Mouse (Mus musculus): ENCODE measurements around the gene Hdac4. TPM values are rescaled to one million over a fixed set of nuclear protein-coding genes. Genes with fewer than 3 reads are reported as not detected.

Hdac4 gene
- polyA plus RNA-seq (2015; fragmentation: Nextera tagmentation; extraction: Ambion mirVana) = 3.0 and 3.8 TPM in 2 replicates

DNA sequence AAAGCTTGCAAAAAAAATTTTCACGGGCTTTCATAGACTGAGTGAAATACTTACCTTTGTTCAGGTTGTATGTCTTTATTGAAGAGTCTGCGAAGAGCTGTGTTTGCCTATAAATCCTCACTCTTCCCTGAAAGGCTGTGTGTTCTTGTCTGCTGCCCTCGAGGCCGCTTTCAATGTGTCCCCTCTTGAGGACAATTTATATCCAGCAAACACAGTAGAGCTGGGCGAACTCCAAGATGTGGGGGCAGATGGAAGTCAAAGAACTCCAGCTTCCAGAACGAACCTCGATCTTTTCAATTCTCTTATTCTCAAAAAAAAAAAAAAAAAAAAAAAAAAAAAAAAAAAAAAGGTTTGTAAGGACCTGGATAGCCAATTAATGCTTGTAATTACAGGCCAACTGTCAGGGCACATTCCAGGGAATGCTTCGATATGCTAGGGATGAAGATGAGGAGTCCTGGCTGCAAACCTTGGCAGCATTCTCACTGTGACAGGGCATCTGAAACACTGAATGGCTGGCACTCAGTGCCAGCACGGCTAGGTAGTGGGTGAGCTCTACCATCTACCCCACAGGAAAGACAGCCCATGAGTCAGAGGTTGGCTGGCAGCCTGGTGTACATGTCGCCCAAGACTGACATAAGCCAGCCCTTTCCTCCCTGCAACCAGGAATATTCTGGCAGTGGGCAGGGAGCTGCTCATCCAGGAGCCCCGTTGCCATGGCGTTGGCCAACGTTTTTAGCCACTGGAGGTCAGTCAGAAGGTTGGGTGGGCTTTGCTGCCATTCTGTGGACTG lies at the start of gene Hdac4:
Gene Hdac4 (minus strand): TSS at position 340 of the 790 bp plus-strand sequence.
- WGBS (ENCODE audit: insufficient replicate concordance) = 69% methylated on average over 13 of the region's 13 CpGs
- Histone ChIP-seq H3K4me3 (ENCODE audit: low read depth, low read length) (no peak within 1 kb of the TSS), H3K9ac (replicated peaks) (no peak within 1 kb of the TSS), H3K4me2 (ENCODE audit: low read depth, low read length) (no peak within 1 kb of the TSS), H3K27me3 (ENCODE audit: insufficient read depth, low read length) (no peaks in the 10 kb centered on the region), H3K27ac (ENCODE audit: low read depth) (no peak within 1 kb of the TSS), H3K4me1 (ENCODE audit: insufficient read depth) (no peaks in the 10 kb centered on the region), H3K9me3 (ENCODE audit: low read length) (no peaks in the 10 kb centered on the region), H3K36me3 (replicated peaks; ENCODE audit: insufficient read depth, low read length) (no peaks in the 10 kb centered on the region)
- no peak for TF ChIP-seq EP300 (IDR thresholded peaks at IDR 0.05; ENCODE audit: low read depth)
- TF ChIP-seq CTCF (IDR thresholded peaks at IDR 0.05; ENCODE audit: low read depth) = no peak
- ATAC-seq = no peak
- no peak for DNase-seq

DNA sequence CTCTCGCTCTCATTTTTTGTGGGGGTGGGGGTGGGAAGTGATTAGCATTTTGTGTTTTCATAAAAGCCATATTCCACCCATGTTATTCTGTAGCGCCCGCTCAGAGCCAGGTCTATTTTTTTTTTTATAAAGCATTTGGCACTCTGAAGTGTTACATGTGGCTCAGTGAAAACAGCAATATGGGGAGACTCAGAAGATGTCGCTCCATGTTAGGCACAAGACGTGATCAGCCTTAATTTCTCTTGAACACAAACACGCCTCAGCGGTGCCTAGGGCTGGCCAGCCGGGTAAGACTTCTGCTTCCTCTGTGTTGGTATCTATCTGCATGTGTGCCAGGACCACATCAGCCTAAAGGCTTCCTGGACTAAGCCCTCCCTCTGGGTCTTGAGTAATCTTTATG lies 48.0 kb upstream of the Hdac4 start:
- no peaks in the 10 kb centered on the region for H3K9me3 ChIP-seq (ENCODE audit: low read length)
- ATAC-seq (no peak), DNase-seq (no peak)
- H3K4me3 ChIP-seq (ENCODE audit: low read depth, low read length) = no peak overlapping the region
- H3K27me3 ChIP-seq (ENCODE audit: insufficient read depth, low read length) = no peaks in the 10 kb centered on the region
- no peak overlapping the region for H3K9ac ChIP-seq (replicated peaks)
- no peak overlapping the region for H3K4me2 ChIP-seq (ENCODE audit: low read depth, low read length)
- no peak overlapping the region for H3K27ac ChIP-seq (ENCODE audit: low read depth)
- WGBS (ENCODE audit: insufficient replicate concordance) = 84% methylated on average over 8 of the region's 8 CpGs
- TF ChIP-seq CTCF (IDR thresholded peaks at IDR 0.05; ENCODE audit: low read depth) (no peak), EP300 (IDR thresholded peaks at IDR 0.05; ENCODE audit: low read depth) (no peak)
- no peaks in the 10 kb centered on the region for H3K4me1 ChIP-seq (ENCODE audit: insufficient read depth)
- H3K36me3 ChIP-seq (replicated peaks; ENCODE audit: insufficient read depth, low read length) = no peaks in the 10 kb centered on the region

DNA sequence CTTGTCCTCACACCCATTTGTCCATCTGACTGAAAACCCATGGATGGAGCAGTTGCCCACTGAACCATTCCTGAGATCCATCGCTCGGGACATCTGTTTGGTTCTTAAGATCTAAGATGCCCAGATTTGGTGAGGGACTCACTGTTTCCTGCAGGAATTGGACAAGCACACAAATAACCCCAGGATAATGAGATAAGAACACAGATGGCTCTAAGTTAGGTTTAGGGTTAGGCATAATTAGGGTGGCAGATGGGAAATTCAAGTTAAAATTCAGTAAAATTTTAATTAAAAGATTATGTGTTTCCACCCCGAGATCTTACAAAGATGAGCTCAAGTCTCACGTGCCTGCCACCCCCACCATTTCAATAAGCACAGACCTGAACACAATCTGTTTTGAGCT lies 44.6 kb upstream of the Hdac4 start:
- H3K27me3 ChIP-seq (ENCODE audit: insufficient read depth, low read length) = no peaks in the 10 kb centered on the region
- no peaks in the 10 kb centered on the region for H3K9me3 ChIP-seq (ENCODE audit: low read length)
- DNase-seq = no peak
- no peaks in the 10 kb centered on the region for H3K36me3 ChIP-seq (replicated peaks; ENCODE audit: insufficient read depth, low read length)
- no peak overlapping the region for H3K4me3 ChIP-seq (ENCODE audit: low read depth, low read length)
- no peak overlapping the region for H3K4me2 ChIP-seq (ENCODE audit: low read depth, low read length)
- 79% methylated on average over 4 of the region's 4 CpGs for WGBS (ENCODE audit: insufficient replicate concordance)
- no peak overlapping the region for H3K27ac ChIP-seq (ENCODE audit: low read depth)
- TF ChIP-seq CTCF (IDR thresholded peaks at IDR 0.05; ENCODE audit: low read depth) (no peak), EP300 (IDR thresholded peaks at IDR 0.05; ENCODE audit: low read depth) (no peak)
- no peak for ATAC-seq
- H3K4me1 ChIP-seq (ENCODE audit: insufficient read depth) = no peaks in the 10 kb centered on the region
- no peak overlapping the region for H3K9ac ChIP-seq (replicated peaks)

DNA sequence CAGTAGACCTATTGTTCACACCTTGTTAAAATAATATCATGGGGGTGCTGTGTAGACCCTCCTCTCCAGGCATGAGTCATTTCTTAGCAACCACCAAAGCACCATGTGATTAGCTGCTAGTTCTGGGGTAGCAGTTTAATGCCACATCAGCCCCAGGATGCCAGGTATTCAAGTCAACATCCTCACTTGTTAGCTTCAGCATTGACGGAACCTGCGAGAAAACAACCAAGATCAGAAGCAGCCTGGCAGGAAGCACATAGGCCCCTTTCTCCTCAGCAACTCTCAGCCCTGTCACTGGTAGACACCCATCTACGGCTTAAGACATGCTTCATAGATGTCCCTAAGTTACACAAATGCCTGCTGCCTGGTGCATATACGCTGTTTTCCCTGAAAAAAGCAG lies 40.1 kb upstream of the Hdac4 start:
- H3K4me1 ChIP-seq (ENCODE audit: insufficient read depth) = no peaks in the 10 kb centered on the region
- no peak overlapping the region for H3K4me2 ChIP-seq (ENCODE audit: low read depth, low read length)
- no peak overlapping the region for H3K27ac ChIP-seq (ENCODE audit: low read depth)
- no peaks in the 10 kb centered on the region for H3K27me3 ChIP-seq (ENCODE audit: insufficient read depth, low read length)
- no peak for DNase-seq
- ATAC-seq = no peak
- H3K9me3 ChIP-seq (ENCODE audit: low read length) = no peaks in the 10 kb centered on the region
- 74% methylated on average over 4 of the region's 4 CpGs for WGBS (ENCODE audit: insufficient replicate concordance)
- H3K4me3 ChIP-seq (ENCODE audit: low read depth, low read length) = no peak overlapping the region
- no peak for TF ChIP-seq EP300 (IDR thresholded peaks at IDR 0.05; ENCODE audit: low read depth)
- no peak for TF ChIP-seq CTCF (IDR thresholded peaks at IDR 0.05; ENCODE audit: low read depth)
- no peaks in the 10 kb centered on the region for H3K36me3 ChIP-seq (replicated peaks; ENCODE audit: insufficient read depth, low read length)
- H3K9ac ChIP-seq (replicated peaks) = no peak overlapping the region

DNA sequence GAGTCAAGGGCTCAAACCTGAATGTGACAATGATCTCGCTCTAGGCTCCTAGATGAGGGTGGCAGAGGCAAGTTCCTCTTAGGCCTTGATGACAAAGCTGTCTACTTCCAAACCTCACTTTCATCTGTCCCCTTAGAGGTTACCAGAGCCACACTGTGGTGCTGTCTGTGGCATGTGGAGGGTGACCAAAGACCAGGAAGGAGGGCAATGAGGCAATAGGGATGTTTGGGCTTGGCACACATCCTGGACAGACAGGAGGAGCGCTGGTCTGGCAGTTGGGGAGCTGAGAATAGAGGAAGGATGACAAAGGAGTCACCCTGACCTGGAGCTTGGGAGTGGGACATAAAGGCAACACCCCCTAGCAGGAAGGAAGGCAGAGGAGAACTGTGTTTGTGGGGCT lies 29.8 kb upstream of the Hdac4 start:
- no peak overlapping the region for H3K9ac ChIP-seq (replicated peaks)
- DNase-seq = peak; percentile 21
- 35% methylated on average over 2 of the region's 2 CpGs for WGBS (ENCODE audit: insufficient replicate concordance)
- H3K27me3 ChIP-seq (ENCODE audit: insufficient read depth, low read length) = no peaks in the 10 kb centered on the region
- TF ChIP-seq CTCF (IDR thresholded peaks at IDR 0.05; ENCODE audit: low read depth) (no peak), EP300 (IDR thresholded peaks at IDR 0.05; ENCODE audit: low read depth) (no peak)
- no peak overlapping the region for H3K27ac ChIP-seq (ENCODE audit: low read depth)
- H3K4me2 ChIP-seq (ENCODE audit: low read depth, low read length) = no peak overlapping the region
- no peak overlapping the region for H3K4me3 ChIP-seq (ENCODE audit: low read depth, low read length)
- ATAC-seq = no peak
- no peaks in the 10 kb centered on the region for H3K9me3 ChIP-seq (ENCODE audit: low read length)
- no peaks in the 10 kb centered on the region for H3K4me1 ChIP-seq (ENCODE audit: insufficient read depth)
- H3K36me3 ChIP-seq (replicated peaks; ENCODE audit: insufficient read depth, low read length) = no peaks in the 10 kb centered on the region

DNA sequence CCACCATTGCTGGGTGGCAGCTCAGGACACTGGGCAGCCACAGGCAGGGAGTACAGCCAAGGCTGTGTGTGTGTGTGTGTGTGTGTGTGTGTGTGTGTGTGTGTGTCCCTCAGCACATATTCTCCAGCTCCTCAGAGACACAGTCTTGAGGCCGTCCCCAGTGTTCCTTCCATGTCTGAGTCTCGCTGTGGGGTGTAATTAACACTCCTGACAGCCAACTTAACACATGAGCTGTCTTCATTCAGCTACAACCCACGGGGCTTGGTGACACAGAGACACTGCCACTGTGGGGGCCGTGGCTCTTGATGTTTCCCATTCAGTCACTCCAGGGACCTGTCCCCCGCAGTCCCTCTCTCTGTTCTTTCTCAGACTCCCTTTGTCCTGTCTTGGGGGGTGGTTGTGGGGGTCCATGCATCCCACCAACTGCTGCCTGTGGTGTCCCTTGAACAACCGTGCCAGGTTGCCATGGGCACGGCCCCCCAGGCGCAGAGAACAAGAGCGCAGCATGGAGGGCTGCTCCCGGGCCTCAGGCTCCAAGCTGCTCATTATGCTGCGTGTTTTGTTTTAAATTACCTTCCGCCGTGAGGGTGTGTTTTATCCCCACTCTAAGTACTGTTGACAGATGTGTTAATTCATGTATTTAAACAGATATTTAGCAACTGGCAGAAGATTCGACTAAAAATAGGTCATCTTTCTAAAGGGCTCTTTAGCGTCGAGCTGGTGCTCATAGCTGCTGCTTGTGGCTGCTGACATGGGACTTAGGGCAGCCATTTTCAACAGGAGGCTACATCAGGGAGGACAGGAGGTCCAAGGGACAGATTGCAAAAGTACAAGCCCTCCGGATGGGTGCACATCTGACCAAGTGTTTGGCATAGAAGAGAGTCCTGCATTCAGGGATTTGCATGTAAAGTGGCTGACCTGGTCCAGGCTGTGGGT lies 28.7 kb upstream of the Hdac4 start:
- TF ChIP-seq CTCF (IDR thresholded peaks at IDR 0.05; ENCODE audit: low read depth) (no peak), EP300 (IDR thresholded peaks at IDR 0.05; ENCODE audit: low read depth) (no peak)
- no peaks in the 10 kb centered on the region for H3K36me3 ChIP-seq (replicated peaks; ENCODE audit: insufficient read depth, low read length)
- no peak for DNase-seq
- ATAC-seq = no peak
- H3K27ac ChIP-seq (ENCODE audit: low read depth) = no peak overlapping the region
- no peak overlapping the region for H3K4me2 ChIP-seq (ENCODE audit: low read depth, low read length)
- H3K9me3 ChIP-seq (ENCODE audit: low read length) = no peaks in the 10 kb centered on the region
- no peaks in the 10 kb centered on the region for H3K27me3 ChIP-seq (ENCODE audit: insufficient read depth, low read length)
- H3K4me3 ChIP-seq (ENCODE audit: low read depth, low read length) = no peak overlapping the region
- no peak overlapping the region for H3K9ac ChIP-seq (replicated peaks)
- 68% methylated on average over 17 of the region's 17 CpGs for WGBS (ENCODE audit: insufficient replicate concordance)
- no peaks in the 10 kb centered on the region for H3K4me1 ChIP-seq (ENCODE audit: insufficient read depth)

Measured in liver, postnatal 0 days (tissue).